Mouse (Mus musculus) neural tube, embryonic 15.5 days (tissue): Measurements from ENCODE around the gene Grb14. TPM values are rescaled to one million over a fixed set of nuclear protein-coding genes. Genes with fewer than 3 reads are reported as not detected.
A peak's percentile ranks its signal among the peaks of the same experiment; 100 is the strongest.

Experiments used
- ATAC-seq: fragments of 200-750 bp; cut with Nextera tagmentation; 2 replicates; pipeline ENCODE4 v1.8.0; 2017; ENCODE audit warnings: mild to moderate bottlenecking, moderate TSS enrichment, moderate library complexity; ENCODE audit not compliant: low FRiP score
- H3K27ac ChIP-seq: fragments of 300-500 bp; sonication (generic); replicated peaks from 2 replicates; pipeline ENCODE4 v1.5.1; 2015; ENCODE audit warnings: mild to moderate bottlenecking, inconsistent platforms
- H3K27me3 ChIP-seq: fragments of 300-500 bp; sonication (generic); replicated peaks from 2 replicates; pipeline ENCODE4 v1.6.1; 2015; ENCODE audit warnings: inconsistent platforms
- H3K36me3 ChIP-seq: fragments of 300-500 bp; sonication (generic); 2 replicates; pipeline ENCODE4 v1.6.1; 2015; ENCODE audit warnings: inconsistent platforms
- H3K4me1 ChIP-seq: fragments of 300-500 bp; sonication (generic); 2 replicates; pipeline ENCODE4 v1.6.1; 2015; ENCODE audit warnings: inconsistent platforms
- H3K4me2 ChIP-seq: fragments of 300-500 bp; sonication (generic); 2 replicates; pipeline ENCODE4 v1.6.1; 2015; ENCODE audit warnings: inconsistent platforms, mild to moderate bottlenecking, moderate library complexity
- H3K4me3 ChIP-seq: fragments of 300-500 bp; sonication (generic); replicated peaks from 2 replicates; pipeline ENCODE4 v1.5.1; 2015; ENCODE audit warnings: mild to moderate bottlenecking, inconsistent platforms
- H3K9ac ChIP-seq: fragments of 300-500 bp; sonication (generic); replicated peaks from 2 replicates; pipeline ENCODE4 v1.6.1; 2015; ENCODE audit warnings: mild to moderate bottlenecking, inconsistent platforms
- H3K9me3 ChIP-seq: fragments of 300-500 bp; sonication (generic); replicated peaks from 2 replicates; pipeline ENCODE4 v1.6.1; 2016; ENCODE audit warnings: inconsistent platforms
- WGBS: fragments of 180-500 bp; shearing (Covaris S2); methylation state at CpG from one replicate; pipeline ENCODE4 v1.1.7; 2015; ENCODE audit warnings: mixed read lengths; 5-methylcytosine and 5-hydroxymethylcytosine counted together
- polyA plus RNA-seq: library from polyadenylated mRNA; unstranded; fragments of >200 nt; fragmentation: Nextera tagmentation; extraction: Ambion mirVana; gene quantifications from 2 replicates; pipeline ENCODE4 v1.2.1, GENCODE M21; 2015

Gene Grb14
- 23.2 and 24.8 TPM in 2 replicates for polyA plus RNA-seq

GRCm38 (mm10) chr2:65024887-65025286 lies at the start of gene Grb14:
Grb14 (minus strand) TSS chr2:65024987.
- Histone ChIP-seq H3K4me3 (no peak within 1 kb of the TSS), H3K27me3 (no peaks in the 10 kb centered on the region), H3K4me2 (no peak within 1 kb of the TSS), H3K9ac (no peak within 1 kb of the TSS), H3K27ac (no peak within 1 kb of the TSS), H3K9me3 (no peaks in the 10 kb centered on the region), H3K4me1 (peaks cover 14% of the 10 kb centered on the region; the same call in 1 of the 2 replicates), H3K36me3 (no peaks in the 10 kb centered on the region)
- 92% methylated on average over 1 of the region's 1 CpGs for WGBS
- no peak for ATAC-seq

DNA sequence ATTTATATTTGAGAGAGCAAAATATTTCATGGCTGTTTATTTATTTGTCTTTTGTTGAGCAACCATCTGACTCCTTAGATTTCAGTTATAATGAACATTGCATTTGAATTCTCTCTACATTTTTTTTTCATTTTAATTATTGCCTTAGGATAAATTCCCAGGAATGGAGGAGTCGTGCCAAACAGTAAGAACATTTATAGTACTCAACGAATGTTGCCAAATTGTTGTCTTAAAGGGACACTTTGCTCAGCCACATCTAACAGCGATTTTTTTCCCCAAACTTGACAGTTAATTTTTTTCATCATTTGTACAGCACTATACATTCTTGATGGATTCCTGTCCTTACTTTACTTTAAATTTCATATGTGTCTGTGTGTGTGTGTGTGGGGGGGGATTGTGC lies 47.4 kb upstream of the Grb14 start:
- no peaks in the 10 kb centered on the region for H3K9me3 ChIP-seq
- H3K9ac ChIP-seq, result no peak overlapping the region
- H3K4me2 ChIP-seq, result no peak overlapping the region
- 56% methylated on average over 3 of the region's 3 CpGs for WGBS
- no peaks in the 10 kb centered on the region for H3K36me3 ChIP-seq
- no peak overlapping the region for H3K4me3 ChIP-seq
- no peak overlapping the region for H3K27ac ChIP-seq
- no peak for ATAC-seq
- no peaks in the 10 kb centered on the region for H3K27me3 ChIP-seq
- H3K4me1 ChIP-seq, result no peaks in the 10 kb centered on the region

GRCm38 (mm10) chr2:65053764-65054163 lies 29.0 kb upstream of the Grb14 start:
- Histone ChIP-seq H3K9me3 (no peaks in the 10 kb centered on the region), H3K36me3 (no peaks in the 10 kb centered on the region), H3K27me3 (no peaks in the 10 kb centered on the region), H3K27ac (no peak overlapping the region), H3K4me2 (no peak overlapping the region), H3K9ac (no peak overlapping the region), H3K4me1 (no peaks in the 10 kb centered on the region), H3K4me3 (no peak overlapping the region)
- ATAC-seq, result no peak
- WGBS, result 98% methylated on average over 2 of the region's 2 CpGs

DNA sequence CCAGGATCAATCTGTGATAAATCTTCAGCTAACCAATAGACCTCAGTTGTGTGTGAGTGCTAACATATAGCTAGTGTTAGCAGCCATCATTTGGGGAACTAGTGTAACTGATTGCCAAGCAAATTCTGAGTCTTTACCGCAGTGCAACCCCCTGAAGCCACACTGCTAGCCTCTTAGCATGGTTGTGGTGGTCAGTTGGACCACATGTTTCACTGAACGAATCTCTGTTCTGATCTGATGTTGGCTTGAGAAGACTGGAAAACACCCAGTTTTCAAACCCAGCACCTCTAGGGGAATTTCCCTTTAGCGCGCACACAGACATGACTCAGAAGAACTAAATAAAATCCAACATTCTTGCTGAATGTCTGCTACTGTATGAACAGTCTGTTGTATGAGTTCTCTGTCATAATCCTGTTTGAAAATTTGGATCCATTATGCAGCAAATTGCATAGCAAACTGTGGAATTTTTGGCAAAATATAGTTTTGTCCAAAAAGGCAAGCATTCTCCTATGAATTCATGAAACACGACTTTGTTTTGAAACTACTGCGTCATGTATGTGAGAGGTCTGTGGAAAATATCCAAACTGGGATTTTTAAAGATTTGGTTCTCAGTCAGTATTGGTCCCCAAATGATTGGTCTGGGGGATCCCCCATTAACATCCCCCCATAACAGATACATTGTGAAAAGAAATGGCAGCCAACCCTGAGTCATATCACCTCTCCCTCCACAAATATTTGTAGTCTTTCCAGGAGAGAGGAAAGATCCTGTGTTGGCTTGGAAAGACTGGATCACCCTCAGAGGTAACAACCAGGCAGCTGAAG lies 27.6 kb upstream of the Grb14 start:
- Histone ChIP-seq H3K9ac (no peak overlapping the region), H3K4me3 (no peak overlapping the region), H3K36me3 (no peaks in the 10 kb centered on the region), H3K9me3 (no peaks in the 10 kb centered on the region), H3K27ac (no peak overlapping the region), H3K4me2 (no peak overlapping the region), H3K27me3 (no peaks in the 10 kb centered on the region), H3K4me1 (no peaks in the 10 kb centered on the region)
- WGBS, result 93% methylated on average over 6 of the region's 6 CpGs
- no peak for ATAC-seq

GRCm38 (mm10) chr2:65050776-65051175 lies 26.0 kb upstream of the Grb14 start:
- H3K4me3 ChIP-seq, result no peak overlapping the region
- H3K27ac ChIP-seq, result no peak overlapping the region
- no peak overlapping the region for H3K9ac ChIP-seq
- H3K27me3 ChIP-seq, result no peaks in the 10 kb centered on the region
- H3K36me3 ChIP-seq, result no peaks in the 10 kb centered on the region
- H3K4me1 ChIP-seq, result no peaks in the 10 kb centered on the region
- no peak overlapping the region for H3K4me2 ChIP-seq
- ATAC-seq, result no peak
- no peaks in the 10 kb centered on the region for H3K9me3 ChIP-seq
- WGBS, result 97% methylated on average over 3 of the region's 3 CpGs

DNA sequence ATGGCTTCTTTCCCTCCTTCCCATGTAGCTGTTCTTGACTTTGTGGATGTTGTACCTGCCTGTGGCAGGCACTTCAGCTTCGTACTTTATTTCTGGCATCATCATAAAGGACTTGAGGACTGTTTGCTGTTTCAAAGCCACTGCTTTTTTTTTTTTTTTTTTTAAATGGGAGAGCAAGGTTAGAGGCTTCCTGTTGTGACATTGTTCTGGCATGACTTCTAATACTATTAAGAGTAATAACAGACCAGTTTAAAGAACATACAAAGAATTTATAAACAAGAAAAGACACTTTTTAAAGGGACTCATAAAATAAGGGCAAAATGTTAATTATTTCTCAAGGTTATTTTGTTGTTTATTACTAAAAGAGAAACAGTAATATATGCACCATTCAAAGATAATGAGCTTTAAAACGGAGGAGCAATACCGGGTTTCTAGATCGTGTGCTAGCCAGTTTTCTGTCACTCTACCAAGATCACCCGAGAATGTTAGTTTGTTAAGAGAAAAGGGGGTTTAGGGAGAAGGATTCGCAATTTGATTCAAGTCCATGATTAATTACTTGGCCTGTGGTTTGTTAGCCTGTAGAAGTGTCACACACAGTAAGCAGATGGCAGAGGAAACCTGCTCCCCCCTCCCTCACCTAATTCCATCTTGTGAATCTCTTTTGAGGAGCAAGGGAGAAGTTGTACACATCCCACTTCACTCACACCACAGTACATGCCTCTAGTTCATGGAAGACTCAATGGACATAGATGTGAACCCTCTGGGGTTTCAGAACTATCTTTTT lies 23.6 kb upstream of the Grb14 start:
- Histone ChIP-seq H3K4me1 (no peaks in the 10 kb centered on the region), H3K27me3 (no peaks in the 10 kb centered on the region), H3K9ac (no peak overlapping the region), H3K4me2 (no peak overlapping the region), H3K27ac (no peak overlapping the region), H3K36me3 (no peaks in the 10 kb centered on the region), H3K9me3 (no peaks in the 10 kb centered on the region), H3K4me3 (no peak overlapping the region)
- 59% methylated on average over 6 of the region's 6 CpGs for WGBS
- ATAC-seq, result no peak

DNA sequence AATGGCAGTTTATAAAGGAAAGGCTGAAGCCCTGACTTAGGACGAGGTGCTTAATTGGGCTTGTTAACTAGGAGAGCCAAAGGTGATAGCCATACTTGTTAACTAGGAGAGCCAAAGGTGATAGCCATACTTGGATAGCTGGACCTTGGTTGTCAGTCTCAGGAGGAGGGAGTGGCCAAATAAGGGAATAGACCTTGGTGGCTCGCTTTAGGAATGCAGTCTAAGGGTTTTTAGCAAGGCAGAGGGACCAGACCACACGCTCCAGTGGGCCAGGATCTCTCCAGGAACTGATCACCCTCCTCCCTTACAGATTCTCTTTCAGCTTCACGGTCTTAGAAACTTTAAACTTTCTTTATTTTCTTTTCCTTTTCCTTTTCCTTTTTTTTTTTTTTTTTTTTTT lies 13.4 kb upstream of the Grb14 start:
- Histone ChIP-seq H3K27ac (no peak overlapping the region), H3K9ac (no peak overlapping the region), H3K27me3 (no peaks in the 10 kb centered on the region), H3K4me3 (no peak overlapping the region), H3K4me1 (no peaks in the 10 kb centered on the region), H3K9me3 (no peaks in the 10 kb centered on the region), H3K36me3 (no peaks in the 10 kb centered on the region), H3K4me2 (no peak overlapping the region)
- WGBS, result 48% methylated on average over 4 of the region's 4 CpGs
- no peak for ATAC-seq

DNA sequence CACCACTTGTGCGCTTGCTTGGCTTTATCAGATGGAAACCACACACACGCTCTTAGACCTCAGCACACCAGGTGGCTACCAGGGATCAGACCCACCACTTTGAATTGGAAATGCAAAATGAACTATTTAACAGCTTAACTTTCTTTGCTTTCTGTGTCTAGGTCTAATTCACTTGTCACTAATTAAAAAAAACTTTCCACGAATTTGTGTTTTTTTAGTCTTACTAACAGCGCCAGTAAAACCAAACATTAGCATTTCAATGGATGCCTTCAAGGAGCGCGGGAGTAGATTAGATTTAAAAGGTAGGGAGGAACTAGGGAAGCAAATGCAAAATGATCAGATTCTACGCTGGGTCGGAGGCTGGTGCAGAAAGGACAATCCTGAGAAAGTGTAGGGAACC lies 12.8 kb upstream of the Grb14 start:
- no peaks in the 10 kb centered on the region for H3K27me3 ChIP-seq
- no peak for ATAC-seq
- no peak overlapping the region for H3K27ac ChIP-seq
- no peak overlapping the region for H3K4me2 ChIP-seq
- no peaks in the 10 kb centered on the region for H3K36me3 ChIP-seq
- WGBS, result 23% methylated on average over 8 of the region's 8 CpGs
- no peak overlapping the region for H3K9ac ChIP-seq
- H3K4me1 ChIP-seq, result no peaks in the 10 kb centered on the region
- H3K9me3 ChIP-seq, result no peaks in the 10 kb centered on the region
- H3K4me3 ChIP-seq, result no peak overlapping the region

DNA sequence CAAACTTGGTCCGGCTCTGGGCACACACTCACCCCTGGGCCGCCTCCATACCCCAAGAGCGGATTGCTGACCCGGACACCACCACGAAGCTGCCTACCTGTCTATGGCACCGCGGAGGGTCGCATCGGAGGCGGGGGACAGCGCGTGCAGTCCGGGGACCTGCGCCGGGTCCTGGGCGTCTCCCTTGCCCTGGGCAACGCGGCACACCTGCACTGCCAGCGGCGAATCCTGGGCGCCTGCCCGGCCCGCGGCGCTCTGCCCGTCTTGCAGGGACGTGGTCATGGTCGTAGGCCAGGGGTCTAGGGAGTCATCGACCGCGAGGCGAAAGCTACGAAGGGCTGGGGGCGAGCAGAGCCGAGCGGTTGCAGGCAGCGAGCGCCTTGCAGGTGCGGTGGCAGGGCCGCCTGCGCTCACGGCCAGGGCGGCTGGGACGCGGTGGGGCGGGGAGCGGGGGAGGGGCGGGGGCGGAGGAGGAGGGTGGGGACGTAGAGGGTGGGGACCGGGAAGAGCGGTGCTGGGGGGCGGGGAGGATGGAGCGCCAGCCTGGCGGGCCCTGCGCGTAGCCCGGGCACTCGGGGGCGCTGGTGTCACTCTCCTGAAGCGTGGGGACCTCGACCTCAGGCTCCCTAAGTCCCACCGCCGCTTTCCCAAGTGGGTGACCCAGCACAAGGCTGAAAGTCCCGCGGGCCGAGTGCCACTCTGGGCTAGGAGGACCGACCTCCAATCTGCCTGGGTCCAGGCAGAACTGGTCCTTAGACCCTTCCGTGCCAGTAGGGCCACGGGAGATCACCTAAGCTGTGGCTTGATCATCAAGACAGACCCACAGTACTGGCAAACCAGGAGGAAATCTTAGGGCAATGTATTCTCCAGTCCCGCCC lies 2.2 kb downstream of the Grb14 start:
- H3K4me2 ChIP-seq, result peak overlapping the region; percentile 98
- no peaks in the 10 kb centered on the region for H3K36me3 ChIP-seq
- peak overlapping the region; percentile 87 for H3K9ac ChIP-seq
- H3K4me1 ChIP-seq, result peaks cover 14% of the 10 kb centered on the region; the same call in 1 of the 2 replicates
- 0 out of 2 replicates have a peak overlapping the region, but pooled peaks have one; percentile 20 for H3K27ac ChIP-seq
- no peaks in the 10 kb centered on the region for H3K27me3 ChIP-seq
- ATAC-seq, result peak; percentile 86
- H3K4me3 ChIP-seq, result peak overlapping the region; percentile 75
- 1% methylated on average over 64 of the region's 71 CpGs for WGBS
- no peaks in the 10 kb centered on the region for H3K9me3 ChIP-seq

GRCm38 (mm10) chr2:65021691-65022362 lies 3.0 kb downstream of the Grb14 start:
- Histone ChIP-seq H3K4me1 (peaks cover 14% of the 10 kb centered on the region; the same call in 1 of the 2 replicates), H3K4me3 (peak overlapping the region; percentile 75), H3K27me3 (no peaks in the 10 kb centered on the region), H3K9me3 (no peaks in the 10 kb centered on the region), H3K9ac (peak overlapping the region; percentile 87), H3K27ac (no peak overlapping the region), H3K36me3 (no peaks in the 10 kb centered on the region), H3K4me2 (peak overlapping the region; percentile 98)
- ATAC-seq, result peak; percentile 30; the same call in 1 of the 2 replicates
- 10% methylated on average over 15 of the region's 15 CpGs for WGBS

DNA sequence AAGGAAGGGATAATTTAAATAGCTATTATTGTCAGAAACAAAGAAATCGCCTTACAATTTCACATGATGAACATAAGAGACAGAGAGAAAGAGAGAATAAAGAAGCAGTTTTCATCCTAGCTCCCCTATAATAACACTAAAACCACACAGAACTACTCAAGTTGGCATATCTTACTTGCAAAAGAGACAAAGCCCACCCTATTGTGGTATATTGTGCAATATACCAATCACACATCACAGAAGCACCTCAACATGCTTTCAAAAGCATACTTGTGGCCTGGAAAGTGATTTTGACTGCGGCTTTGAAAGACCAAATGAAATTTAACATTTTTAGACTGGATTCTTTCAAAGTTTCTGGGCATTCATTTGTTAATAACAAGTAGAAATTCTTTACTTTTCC lies 7.4 kb downstream of the Grb14 start:
- no peak for ATAC-seq
- Histone ChIP-seq H3K36me3 (no peaks in the 10 kb centered on the region), H3K27me3 (no peaks in the 10 kb centered on the region), H3K4me3 (no peak overlapping the region), H3K9me3 (no peaks in the 10 kb centered on the region), H3K4me2 (no peak overlapping the region), H3K4me1 (0 out of 2 replicates have a peak, but pooled peaks cover 11% of the 10 kb centered on the region), H3K9ac (no peak overlapping the region), H3K27ac (no peak overlapping the region)
- WGBS, result 86% methylated on average over 2 of the region's 2 CpGs
